Mouse (Mus musculus): ENCODE measurements around the gene Nomo1.

Nomo1 gene

DNA sequence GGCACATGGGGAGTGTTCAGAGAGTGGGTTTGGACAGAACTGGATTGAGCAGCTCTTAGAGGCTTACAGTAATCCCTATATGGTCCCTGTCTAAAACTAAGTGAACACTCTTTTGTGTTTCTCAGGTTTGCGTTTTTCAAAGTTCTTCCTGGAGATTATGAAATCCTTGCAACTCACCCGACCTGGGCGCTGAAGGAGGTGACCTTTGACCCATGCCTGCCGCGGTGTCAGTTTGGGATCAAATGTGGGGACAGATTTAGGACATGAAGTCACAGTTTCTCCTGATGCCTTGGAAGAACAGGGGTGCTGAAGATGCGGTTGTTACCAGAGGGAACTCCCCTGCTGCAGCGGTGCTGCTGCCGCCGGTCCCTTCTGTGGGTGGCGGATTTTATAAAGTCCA is 10.6 kb downstream of the Nomo1 start:
- DNase-seq (ENCODE audit: extremely low spot score, low read depth, low spot score), result no peak

DNA sequence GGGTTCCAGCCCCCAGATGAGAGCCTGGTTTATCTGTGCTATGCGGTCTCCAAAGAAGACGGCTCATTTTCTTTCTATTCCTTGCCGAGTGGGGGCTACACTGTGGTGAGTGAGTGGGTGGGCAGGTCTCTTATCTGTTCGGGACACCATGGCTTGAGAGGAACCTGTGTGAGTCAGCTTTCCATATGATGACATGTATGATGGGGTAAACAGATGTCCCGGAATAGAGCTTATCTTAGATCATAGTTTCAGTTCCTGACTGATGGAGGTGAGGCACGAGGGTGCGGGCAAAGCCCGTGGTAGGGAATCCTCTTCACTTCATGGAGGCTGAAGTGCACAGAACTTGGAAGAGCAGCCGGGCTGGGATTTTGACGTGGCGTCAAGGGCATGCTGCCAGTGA is 12.4 kb downstream of the Nomo1 start:
- DNase-seq (ENCODE audit: extremely low spot score, low read depth, low spot score), result no peak

DNA sequence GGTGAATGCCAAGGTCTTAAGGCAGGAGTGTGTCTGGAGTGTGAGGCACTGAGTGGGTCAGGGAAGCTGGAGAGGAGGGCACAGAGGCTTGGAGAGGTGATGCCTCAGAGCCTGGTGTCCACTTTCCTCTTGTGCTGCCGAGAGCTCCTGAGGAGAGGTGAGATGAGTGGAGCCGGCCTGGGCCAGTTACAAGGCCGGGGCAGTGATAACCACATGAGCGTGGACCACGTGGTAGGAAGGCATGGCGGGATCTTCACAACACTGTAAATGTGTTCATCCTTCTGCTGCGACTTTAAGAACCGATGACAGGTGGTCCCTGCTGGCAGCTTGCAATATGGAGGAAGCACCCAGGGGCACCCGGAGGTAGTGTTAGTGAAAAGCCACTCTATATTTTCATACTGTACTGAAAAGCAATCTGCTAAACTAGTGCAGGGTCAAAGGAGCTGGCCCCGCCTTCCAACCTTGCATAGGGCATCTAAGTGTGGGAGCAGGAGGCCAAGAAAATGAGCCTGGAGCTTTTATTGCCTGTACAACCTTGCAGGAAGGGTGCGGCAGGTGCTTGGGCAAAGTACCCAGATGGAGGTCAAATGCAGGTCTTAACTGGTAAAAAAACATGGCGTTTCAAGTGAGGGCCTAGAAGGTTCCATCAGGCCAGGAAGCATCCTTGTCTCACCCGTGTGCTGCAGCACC is 14.5 kb downstream of the Nomo1 start:
- DNase-seq (ENCODE audit: extremely low spot score, low read depth, low spot score), result no peak

DNA sequence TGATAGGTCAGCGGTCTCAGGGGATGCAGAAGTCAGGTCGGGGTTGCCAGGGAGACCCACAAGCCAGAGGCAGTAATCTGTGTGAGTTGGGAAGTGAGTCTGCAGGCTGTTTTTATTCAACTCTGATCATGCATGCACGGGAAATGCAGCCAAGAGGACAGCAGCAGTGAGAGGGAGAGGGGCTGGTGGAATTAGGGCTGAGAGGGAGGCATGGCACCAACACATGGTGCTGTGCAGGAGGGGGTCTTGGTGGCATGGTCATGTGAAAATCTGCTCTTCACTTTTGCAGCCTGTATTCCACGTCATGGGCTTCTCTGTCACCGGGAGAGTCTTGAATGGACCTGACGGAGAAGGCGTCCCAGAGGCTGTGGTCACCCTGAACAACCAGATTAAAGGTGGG is 16.5 kb downstream of the Nomo1 start:
- DNase-seq (ENCODE audit: extremely low spot score, low read depth, low spot score), result no peak

DNA sequence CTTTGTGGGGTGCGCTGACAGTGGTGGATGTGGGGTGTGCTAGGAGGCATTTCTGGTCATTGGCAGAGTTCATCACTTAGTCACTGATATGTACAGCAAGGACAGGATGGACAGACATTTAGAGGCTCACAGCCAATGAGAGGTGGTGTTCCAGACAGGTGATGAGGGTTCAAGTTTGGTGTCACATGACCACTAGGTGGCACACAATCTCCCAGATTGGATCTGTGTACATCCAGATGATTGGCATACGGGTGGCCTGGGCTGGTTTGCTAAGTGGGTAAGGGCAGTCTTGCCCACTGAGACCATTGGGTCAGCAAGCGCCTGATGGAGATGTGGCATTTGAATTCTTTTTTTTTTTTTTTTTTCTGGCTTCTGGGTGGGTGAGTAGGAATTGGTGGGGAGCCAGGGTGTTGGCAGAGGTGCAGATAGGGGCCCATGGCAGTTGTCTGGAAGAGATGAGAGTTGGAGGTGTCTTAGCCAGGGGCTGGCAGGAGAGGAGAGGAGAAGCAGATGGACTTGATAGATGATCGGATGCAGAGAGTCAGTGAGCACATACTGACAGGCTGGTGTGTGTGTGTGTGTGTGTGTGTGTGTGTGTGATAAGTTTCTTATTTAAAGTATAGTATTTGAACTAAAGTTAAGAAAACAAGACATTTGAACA is 18.8 kb downstream of the Nomo1 start:
- no peak for DNase-seq (ENCODE audit: extremely low spot score, low read depth, low spot score)

DNA sequence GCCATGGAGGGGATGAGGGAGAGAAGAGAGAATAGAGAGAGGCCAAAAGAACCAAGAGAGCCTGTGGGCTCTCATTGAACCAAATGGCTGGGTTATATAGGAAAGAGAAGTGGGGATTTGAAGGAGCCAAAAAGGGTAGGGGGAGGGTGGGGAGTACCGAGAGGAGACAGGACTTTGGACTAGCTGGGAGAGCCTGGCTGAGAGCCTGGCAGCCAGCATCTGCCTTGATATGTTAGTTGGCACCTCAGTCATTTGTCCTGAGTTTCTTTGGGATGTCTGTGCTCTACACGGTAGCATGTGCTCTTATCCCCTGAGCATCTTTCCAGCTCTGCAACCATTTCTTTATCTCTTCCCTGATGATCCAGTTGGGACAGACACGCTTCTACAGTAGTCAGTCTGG is 20.1 kb downstream of the Nomo1 start:
- no peak for DNase-seq (ENCODE audit: extremely low spot score, low read depth, low spot score)

DNA sequence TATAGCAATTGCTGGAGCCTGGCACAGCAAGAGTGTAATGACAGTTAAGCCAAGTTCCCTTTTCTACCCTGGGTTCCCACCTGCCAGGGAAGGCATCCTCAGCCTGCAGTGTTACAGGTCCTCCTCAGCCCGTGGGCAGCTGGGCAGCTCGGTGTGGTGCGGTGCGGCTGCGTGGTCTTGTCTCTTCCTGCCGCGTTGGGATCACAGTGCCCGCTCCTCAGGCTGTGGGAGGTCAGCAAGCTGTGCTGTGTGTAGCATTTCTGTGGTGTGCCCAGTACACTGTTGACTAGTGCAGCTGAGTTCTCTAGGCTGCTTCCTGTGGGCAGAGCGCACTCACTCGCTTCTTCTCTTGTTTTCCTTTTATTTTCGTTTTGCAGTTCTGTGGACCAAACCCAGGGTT is 25.4 kb downstream of the Nomo1 start:
- no peak for DNase-seq (ENCODE audit: extremely low spot score, low read depth, low spot score)

DNA sequence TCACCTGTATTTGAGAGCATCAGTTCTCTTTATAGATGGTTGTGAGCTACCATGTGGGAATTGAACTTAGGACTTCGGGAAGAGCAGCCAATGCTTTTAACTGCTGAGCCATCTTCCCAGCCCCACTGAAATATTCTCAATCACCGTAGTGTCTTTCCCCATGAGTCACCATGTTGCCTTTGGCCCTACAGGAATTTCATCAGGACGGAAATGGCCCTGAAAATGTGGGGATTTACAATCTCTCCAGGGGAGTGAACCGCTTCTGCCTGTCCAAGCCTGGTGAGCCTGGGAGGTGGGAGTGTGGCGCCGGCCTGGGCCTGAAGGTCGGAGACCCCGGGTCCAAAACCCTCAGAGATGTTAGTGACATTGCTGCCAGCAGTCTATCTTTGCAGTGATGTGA is 27.2 kb downstream of the Nomo1 start:
- DNase-seq (ENCODE audit: extremely low spot score, low read depth, low spot score), result no peak

DNA sequence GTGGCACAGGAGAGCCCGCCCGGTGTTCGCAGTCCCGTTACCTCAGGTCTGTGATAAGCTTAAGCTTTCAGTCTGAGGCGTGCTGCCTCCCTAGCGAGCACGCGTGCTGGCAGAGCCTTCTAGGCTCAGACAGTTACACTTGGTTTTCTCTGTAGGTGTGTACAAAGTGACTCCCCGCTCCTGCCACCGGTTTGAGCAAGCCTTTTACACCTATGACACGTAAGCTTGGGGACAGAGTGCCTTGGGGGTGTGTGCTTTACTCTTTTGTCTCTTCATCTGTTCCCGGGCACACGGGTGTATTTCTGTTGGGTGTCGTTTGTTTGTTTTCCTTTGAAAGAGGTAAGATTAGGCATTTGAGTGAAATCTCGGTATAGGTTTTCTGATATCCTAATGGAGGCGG is 28.1 kb downstream of the Nomo1 start:
- no peak for DNase-seq (ENCODE audit: extremely low spot score, low read depth, low spot score)

DNA sequence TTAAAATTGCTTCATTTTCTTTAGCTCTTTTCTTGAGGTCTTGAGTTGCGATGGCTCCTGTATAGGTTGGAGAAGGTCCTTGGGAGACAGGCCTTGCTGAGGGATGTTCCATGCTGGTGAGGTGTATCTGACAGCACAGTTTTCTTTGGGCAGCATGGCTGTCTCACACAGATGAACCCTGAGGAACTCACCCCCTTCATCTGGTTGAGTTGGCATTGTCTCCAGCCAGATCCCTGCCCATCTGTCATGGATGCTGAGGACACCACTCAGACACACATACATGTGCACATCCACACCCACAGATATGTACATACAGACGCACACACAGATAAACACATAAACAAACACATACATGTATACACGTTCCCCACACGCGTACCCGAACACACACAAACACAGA is 29.8 kb downstream of the Nomo1 start:
- no peak for DNase-seq (ENCODE audit: extremely low spot score, low read depth, low spot score)

DNA sequence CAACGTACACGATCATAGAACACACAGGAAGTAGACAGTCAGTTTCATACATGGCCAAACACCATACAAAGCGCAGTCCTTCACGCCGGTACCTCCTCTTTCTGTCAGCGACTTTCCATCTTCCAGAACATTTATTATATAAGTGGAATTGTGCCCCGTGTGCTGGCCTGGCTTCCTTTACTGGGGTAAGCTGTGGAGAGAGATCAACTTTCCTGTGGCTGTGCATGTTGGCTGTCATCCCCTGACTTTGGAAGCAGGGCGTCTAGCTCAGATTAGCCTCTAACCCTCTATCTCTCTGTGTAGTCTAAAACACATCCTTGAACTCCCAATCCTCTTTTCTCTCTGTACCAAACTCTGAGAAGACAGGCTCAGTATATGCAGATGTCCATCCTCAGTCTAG is 35.3 kb downstream of the Nomo1 start:
- no peak for DNase-seq (ENCODE audit: extremely low spot score, low read depth, low spot score)

DNA sequence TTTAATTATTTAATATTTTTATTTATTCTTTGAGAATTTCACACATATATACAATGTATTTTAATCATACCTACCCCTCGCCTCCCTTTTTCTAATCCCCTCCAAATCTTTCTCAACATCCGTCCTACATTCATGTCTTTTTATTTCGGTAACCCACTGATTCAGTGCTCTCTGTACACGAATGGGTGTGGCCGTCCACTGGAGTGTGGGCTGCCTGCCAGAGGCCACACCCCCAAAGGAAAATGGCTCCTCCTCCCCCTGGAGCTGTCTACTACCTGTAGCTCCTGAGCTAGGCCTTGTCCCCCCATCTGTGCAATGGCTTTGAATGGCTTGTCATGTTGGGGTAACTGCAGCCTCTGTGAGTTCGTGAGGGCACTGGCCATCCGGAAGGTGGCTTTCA is 43.3 kb downstream of the Nomo1 start:
- no peak for DNase-seq (ENCODE audit: extremely low spot score, low read depth, low spot score)

DNA sequence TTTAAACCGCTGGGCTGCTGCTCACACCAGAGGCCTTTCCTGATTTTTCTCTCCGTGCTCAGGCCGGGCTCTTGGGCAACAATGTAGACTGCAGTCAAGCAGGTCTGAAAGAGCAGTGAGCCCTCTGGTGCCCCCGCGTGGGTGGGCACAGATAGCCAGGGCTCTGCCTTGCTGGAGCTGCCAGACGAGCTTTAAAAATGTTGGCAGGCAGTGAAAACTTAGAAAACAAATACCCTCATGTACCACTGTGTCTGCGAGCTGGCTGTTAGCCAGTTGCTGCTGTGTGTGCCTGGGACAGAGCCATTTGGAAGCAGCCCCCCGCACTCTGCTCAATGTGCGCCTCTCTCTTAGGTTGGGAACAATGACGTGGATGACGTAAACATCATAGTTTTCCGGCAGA is 44.2 kb downstream of the Nomo1 start:
- no peak for DNase-seq (ENCODE audit: extremely low spot score, low read depth, low spot score)

DNA sequence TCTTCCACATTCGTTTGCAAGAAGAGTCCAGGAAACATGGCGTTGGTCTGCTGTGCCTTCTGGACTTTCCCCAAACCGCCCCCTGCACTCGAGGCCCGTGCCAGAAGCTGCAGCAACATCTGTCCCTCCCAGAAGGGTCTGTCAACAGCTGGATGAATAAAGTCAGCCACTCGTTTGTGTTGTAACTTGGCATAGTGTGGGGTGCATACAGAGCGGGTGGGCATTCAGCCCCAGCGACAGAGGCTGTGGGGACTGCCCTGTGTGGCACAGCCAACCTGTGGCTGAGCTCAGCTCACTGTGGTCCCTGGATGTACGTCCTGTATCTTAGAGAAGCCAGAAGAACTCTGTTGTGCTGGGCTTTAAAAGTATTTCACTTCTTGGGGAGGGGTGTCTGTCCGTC is 50.5 kb downstream of the Nomo1 start:
- DNase-seq (ENCODE audit: extremely low spot score, low read depth, low spot score), result no peak

DNA sequence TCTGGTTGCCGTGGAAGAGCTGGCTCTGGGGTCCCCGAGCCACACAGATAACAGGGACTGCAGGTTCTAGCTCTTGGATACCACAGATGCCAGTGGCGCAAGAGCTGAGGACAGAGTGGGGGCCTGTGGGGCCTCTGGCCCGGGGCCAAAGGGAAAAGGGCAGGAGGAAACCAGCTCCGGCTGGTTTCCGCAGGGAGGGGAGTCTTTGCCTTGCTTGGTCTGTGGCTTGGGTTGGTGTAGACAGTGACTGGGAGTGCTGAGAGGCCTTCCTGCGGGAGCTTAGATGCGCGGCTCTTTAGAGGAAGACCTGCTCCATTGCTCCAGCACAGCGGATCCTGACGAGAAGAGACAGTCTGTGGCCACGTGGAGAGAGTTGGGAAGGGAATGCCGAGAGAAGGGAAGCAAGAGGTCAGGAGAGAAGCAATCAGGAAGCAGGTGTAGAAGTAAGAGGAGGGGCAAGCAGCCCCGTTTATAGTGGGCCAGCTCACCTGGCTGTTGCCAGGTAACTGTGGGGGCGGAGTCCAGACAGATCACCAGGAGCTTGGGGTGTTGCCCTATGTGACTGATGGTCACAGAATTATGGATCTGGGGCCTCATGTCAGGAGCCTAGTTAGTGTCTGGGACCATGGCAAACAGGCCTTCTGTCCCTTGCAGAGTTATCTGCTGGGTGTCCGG is 51.5 kb downstream of the Nomo1 start:
- DNase-seq (ENCODE audit: extremely low spot score, low read depth, low spot score), result no peak

DNA sequence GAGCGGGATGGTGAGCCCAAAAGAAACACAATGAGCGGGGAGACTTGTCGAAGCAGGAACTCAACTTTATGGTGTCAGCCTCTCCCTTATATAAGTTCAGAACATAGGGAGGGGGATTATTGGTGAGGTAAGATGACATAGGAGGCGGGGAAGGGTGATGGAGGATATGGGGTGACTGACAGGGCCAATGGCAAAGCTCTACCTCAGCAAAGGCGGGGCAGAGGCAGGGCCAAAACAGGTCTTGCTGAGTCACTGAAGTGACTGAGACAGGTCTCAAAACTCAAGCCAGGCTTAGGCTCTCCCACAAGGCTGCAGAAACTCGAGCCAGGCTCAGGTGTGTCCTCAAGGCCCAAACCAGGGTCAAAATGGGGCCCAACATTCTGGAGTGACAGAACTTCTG is 52.9 kb downstream of the Nomo1 start:
- no peak for DNase-seq (ENCODE audit: extremely low spot score, low read depth, low spot score)

DNA sequence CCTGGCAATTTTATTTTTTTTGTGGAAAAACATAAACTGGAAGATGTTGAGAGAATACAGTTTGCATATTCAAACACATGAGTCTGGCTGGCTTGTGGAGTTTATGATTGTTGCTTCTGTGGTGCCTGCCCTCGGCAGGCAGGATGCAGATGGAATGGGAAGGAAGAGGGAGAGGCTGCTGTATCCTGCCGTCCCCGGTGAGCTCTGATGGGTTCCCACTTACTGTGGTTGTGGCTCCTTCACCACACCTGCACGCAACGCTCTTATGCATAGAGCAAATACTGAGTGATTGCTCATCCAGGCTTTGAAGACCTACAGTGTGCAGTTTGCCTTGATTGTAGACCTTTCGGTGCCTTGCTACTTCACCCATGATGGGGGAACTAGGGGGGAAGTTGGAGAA is 54.7 kb downstream of the Nomo1 start:
- DNase-seq (ENCODE audit: extremely low spot score, low read depth, low spot score), result no peak

DNA sequence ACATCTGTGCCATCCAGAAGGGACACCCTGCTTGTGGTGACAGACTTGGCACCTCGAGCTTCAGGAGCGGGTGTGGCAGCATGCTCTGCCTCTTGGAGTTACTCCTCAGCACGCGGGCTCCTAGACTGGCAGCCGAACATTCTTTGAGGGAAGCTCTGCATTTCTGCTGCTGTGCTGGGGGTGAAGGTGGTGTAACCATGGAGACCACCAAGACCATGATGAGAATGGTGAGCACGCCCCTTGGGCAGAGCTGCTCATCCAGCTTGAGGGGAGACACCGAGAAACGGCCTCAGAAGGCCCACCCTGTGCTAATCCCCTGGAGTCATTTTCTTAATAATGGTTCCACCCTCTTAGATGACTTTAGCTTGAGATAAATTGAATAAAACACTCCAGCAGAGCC is 59.3 kb downstream of the Nomo1 start:
- no peak for DNase-seq (ENCODE audit: extremely low spot score, low read depth, low spot score)

DNA sequence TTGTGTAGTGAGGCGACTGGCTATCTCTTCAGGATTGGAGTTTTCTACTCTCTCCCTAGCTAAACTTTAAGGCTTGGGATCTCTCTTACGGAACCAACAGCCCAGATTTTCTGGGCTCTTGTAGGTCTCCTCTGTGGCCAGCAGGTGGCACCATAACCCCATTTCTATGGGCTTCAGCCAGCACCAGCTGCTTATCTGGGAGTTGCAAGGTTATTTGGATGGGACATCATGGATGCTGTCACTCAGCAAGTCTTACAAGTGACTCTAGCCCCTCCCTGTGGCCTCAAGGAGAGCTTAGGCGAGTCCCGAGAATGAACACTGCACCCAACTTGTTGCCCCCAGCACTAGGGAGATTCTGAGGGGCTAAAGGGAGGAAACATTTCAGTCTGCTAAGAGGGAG is 62.6 kb downstream of the Nomo1 start:
- DNase-seq (ENCODE audit: extremely low spot score, low read depth, low spot score), result peak; percentile 24

DNA sequence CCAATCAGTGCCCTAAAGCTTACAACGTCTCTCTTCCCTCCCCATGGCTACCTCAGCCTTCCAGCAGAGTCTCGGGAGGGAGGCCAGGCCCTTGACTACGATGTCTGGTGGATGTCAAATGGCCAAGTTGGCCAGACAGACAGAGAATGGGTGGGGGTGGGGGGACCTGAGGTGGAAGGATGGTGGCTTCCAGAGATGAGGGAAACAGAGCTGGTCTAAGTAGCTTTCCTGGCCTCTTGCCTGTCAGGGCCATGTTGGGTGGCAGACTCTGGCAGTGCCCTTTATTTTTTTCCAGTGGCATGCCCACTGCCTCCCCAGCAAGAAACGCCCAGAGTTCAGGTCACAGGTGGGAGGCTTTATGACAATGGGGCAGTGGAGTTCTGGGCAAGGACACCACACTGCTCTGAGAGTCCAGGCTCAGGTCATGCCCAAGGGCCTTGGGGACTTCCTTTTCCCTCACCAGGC is 63.9 kb downstream of the Nomo1 start:
- DNase-seq (ENCODE audit: extremely low spot score, low read depth, low spot score), result no peak

DNA sequence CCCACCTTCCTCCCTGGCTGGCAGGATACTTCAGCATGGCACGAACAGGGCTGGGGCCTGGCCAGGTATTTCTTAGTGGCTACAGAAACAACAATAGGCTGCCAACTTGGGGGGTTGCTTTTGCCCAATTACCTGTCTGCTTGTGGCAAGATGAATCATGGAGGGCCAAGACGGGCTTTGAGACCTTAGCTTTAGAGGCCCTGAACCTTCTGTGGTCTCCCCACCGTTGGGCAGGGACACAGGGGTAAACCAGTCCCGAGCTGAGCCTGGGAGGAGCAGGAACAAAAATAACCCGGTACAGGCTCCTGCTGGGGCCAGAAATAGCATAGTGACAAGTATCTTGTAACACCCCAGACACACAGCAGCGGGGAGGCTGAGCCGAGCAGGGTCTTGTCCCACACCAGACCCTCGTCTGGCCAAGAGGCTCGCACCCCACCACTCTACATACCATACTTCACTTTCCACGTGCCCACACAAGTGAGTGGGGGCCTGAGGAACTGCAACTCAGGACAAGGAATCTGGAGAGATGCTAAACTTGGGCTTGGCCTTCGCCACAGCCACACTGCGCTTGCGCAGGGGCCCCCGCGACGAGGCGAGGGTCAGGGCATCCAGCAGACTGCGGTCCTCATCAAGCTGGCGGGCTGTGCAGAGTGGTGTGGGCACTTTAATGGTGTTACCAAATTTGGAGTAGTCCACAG is 64.9 kb downstream of the Nomo1 start:
- DNase-seq (ENCODE audit: extremely low spot score, low read depth, low spot score), result no peak

DNA sequence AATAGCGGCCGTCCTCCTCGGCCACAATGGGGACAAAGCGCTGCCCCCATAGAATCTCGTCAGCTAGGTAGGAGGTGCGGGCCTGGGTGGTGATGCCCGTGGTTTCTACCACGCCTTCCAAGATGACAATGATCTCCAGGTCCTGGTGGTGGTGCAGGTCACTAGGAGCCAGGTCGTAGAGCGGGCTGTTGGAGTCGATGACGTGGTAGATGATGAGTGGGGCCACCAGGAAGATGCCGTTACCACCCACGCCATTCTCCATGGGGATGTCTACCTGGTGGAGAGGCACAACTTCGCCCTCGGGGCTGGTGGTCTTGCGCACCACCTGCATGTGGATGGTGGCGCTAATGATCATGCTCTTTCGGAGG is 65.4 kb downstream of the Nomo1 start:
- no peak for DNase-seq (ENCODE audit: extremely low spot score, low read depth, low spot score)
